Mouse (Mus musculus): ENCODE data around the gene Ccdc97. TPM values are rescaled to one million over a fixed set of nuclear protein-coding genes. Genes with fewer than 3 reads are reported as not detected.
A peak's percentile ranks its signal among the peaks of the same experiment; 100 is the strongest.

Gene Ccdc97
- polyA plus RNA-seq, 1 experiment: 80.5 TPM

DNA sequence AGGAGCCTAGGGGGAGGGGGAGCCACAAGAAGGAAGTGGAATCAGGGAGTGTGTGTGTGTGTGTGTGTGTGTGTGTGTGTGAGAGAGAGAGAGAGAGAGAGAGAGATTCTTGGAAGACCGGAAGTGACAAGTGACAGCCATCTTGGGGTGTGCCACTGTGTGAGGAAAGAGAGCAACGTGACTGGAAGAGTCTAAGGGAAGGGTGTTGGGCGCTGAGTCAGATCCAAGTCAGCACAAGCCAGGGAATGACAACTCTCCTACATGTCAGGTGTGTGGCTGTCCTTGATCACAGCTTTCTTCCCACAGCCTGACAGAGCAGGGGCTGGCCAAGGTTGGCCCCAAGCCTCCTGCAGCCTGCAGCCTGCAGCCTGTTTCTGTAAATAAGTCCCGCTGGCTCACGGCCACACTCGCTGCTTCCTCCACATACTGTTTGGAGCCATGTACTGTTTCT lies 13.1 kb downstream of the Ccdc97 start:
- no peak for DNase-seq (ENCODE audit: low read depth)
- TF ChIP-seq CTCF (IDR thresholded peaks at IDR 0.05; ENCODE audit: borderline replicate concordance, extremely low read depth, insufficient read depth, insufficient read length) (no peak), POLR2A (IDR thresholded peaks at IDR 0.05; ENCODE audit: borderline replicate concordance, extremely low read depth, insufficient read depth, insufficient read length, poor library complexity, severe bottlenecking) (no peak)

DNA sequence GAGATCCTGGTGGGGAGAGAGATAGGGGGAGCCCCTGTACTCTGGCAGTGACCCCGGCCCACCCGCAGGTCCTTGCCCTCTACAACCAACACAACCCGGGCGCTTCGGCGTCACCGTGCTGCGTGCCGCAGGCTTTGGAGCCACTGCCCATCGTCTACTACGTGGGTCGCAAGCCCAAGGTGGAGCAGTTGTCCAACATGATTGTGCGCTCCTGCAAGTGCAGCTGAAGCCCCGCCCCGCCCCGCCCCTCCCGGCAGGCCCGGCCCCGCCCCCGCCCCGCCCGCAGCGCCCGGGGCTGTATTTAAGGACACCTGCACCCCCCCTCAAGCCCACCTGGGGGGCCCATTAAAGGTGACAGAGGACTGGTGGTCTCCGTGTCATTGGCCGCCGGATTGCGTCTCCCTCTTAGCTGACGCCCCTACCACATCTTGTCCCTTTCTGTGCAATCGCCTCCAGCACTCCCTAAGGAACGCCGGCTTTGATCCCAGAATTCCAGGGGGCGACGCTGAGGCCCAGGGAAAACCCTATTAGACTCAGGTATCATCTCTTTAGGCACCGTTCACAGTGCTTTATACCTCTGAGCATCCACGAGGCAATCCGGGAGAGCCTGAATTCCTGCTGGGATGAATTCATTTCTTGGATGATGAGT lies 14.0 kb downstream of the Ccdc97 start:
- no peak for DNase-seq (ENCODE audit: low read depth)
- TF ChIP-seq POLR2A (IDR thresholded peaks at IDR 0.05; ENCODE audit: borderline replicate concordance, extremely low read depth, insufficient read depth, insufficient read length, poor library complexity, severe bottlenecking) (no peak), CTCF (IDR thresholded peaks at IDR 0.05; ENCODE audit: borderline replicate concordance, extremely low read depth, insufficient read depth, insufficient read length) (no peak)

DNA sequence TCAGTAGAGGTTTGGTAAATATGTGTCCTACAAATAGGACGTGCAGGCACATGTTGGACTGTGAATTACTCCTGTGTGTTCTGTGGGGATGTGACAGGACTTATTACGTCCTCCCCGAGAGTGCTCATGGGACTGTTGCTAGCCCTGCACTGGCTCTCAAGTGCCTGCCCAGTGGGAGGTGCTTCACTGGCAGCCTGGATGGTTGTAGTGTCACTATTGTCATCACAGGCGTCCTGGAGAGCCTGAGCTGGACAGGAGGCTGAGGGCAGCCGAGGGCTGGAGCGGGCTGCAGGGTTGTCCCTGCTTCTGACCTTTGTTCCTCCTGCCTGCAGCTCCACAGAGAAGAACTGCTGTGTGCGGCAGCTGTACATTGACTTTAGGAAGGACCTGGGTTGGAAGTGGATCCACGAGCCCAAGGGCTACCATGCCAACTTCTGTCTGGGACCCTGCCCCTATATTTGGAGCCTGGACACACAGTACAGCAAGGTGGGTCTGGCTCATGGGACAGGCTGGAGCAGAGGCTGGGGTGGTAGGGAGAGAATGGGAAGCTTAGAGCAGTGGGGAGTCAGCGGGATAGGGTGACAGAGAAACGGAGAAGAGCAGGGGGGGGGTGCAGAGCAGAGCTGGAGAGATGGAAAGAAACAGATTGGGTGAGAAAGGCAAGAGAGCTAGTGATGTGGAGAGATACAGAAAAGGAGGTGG lies 14.9 kb downstream of the Ccdc97 start:
- no peak for DNase-seq (ENCODE audit: low read depth)
- no peak for TF ChIP-seq POLR2A (IDR thresholded peaks at IDR 0.05; ENCODE audit: borderline replicate concordance, extremely low read depth, insufficient read depth, insufficient read length, poor library complexity, severe bottlenecking)
- TF ChIP-seq CTCF (IDR thresholded peaks at IDR 0.05; ENCODE audit: borderline replicate concordance, extremely low read depth, insufficient read depth, insufficient read length): no peak

GRCm38 (mm10) chr7:25702350-25702749 lies 16.5 kb downstream of the Ccdc97 start:
- DNase-seq (ENCODE audit: low read depth): no peak
- no peak for TF ChIP-seq CTCF (IDR thresholded peaks at IDR 0.05; ENCODE audit: borderline replicate concordance, extremely low read depth, insufficient read depth, insufficient read length)
- no peak for TF ChIP-seq POLR2A (IDR thresholded peaks at IDR 0.05; ENCODE audit: borderline replicate concordance, extremely low read depth, insufficient read depth, insufficient read length, poor library complexity, severe bottlenecking)

- DNase-seq (ENCODE audit: low read depth): no peak
- TF ChIP-seq POLR2A (IDR thresholded peaks at IDR 0.05; ENCODE audit: borderline replicate concordance, extremely low read depth, insufficient read depth, insufficient read length, poor library complexity, severe bottlenecking): no peak
- 0 out of 2 replicates have a peak, but pooled peaks have one; percentile 5 for TF ChIP-seq CTCF (IDR thresholded peaks at IDR 0.05; ENCODE audit: borderline replicate concordance, extremely low read depth, insufficient read depth, insufficient read length)
These were observed 18.2 kb downstream of the Ccdc97 start for GRCm38 (mm10) chr7:25700732-25701131.

- TF ChIP-seq POLR2A (IDR thresholded peaks at IDR 0.05; ENCODE audit: borderline replicate concordance, extremely low read depth, insufficient read depth, insufficient read length, poor library complexity, severe bottlenecking): no peak
- TF ChIP-seq CTCF (IDR thresholded peaks at IDR 0.05; ENCODE audit: borderline replicate concordance, extremely low read depth, insufficient read depth, insufficient read length): no peak
- no peak for DNase-seq (ENCODE audit: low read depth)
These were observed 19.0 kb downstream of the Ccdc97 start for GRCm38 (mm10) chr7:25699851-25700250.

DNA sequence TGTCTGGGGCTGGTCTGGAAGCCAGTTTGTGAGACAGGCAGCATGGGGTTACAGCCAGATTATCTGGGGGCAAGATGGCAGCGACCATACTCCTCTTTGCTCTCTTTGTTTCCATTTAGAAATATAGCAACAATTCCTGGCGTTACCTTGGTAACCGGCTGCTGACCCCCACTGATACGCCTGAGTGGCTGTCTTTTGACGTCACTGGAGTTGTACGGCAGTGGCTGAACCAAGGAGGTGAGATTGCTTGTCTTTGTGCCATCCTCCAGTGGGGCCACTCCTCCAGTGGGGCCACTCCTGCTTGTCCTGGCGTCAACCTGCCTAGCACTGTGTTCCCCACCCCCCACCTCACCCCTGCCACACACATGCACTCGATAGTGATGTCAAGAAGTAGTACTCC lies 24.8 kb downstream of the Ccdc97 start:
- DNase-seq (ENCODE audit: low read depth): peak; percentile 42
- TF ChIP-seq CTCF (IDR thresholded peaks at IDR 0.05; ENCODE audit: borderline replicate concordance, extremely low read depth, insufficient read depth, insufficient read length): no peak
- no peak for TF ChIP-seq POLR2A (IDR thresholded peaks at IDR 0.05; ENCODE audit: borderline replicate concordance, extremely low read depth, insufficient read depth, insufficient read length, poor library complexity, severe bottlenecking)

GRCm38 (mm10) chr7:25690051-25690450 lies 28.8 kb downstream of the Ccdc97 start:
- no peak for TF ChIP-seq POLR2A (IDR thresholded peaks at IDR 0.05; ENCODE audit: borderline replicate concordance, extremely low read depth, insufficient read depth, insufficient read length, poor library complexity, severe bottlenecking)
- TF ChIP-seq CTCF (IDR thresholded peaks at IDR 0.05; ENCODE audit: borderline replicate concordance, extremely low read depth, insufficient read depth, insufficient read length): no peak
- DNase-seq (ENCODE audit: low read depth): no peak

DNA sequence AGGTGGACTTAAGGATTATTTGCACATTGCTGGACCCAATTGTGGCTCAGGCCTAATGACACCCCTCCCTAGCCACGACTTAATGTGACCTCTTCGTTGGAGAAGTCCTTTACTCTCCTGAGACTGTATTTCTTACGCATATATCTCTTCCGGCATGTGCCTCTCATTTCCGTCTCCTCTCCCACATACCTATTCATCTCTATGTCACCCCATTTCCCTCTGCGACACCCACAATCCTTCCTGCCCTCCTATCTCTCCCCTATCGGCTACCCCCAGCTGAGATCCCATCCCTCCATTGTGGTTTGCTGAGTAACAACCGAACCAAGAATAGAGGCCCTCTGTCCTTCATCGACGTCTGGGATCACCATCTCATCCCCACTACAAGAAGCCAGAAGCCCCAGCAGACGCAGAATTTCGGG lies 29.3 kb downstream of the Ccdc97 start:
- no peak for DNase-seq (ENCODE audit: low read depth)
- TF ChIP-seq CTCF (IDR thresholded peaks at IDR 0.05; ENCODE audit: borderline replicate concordance, extremely low read depth, insufficient read depth, insufficient read length): no peak

DNA sequence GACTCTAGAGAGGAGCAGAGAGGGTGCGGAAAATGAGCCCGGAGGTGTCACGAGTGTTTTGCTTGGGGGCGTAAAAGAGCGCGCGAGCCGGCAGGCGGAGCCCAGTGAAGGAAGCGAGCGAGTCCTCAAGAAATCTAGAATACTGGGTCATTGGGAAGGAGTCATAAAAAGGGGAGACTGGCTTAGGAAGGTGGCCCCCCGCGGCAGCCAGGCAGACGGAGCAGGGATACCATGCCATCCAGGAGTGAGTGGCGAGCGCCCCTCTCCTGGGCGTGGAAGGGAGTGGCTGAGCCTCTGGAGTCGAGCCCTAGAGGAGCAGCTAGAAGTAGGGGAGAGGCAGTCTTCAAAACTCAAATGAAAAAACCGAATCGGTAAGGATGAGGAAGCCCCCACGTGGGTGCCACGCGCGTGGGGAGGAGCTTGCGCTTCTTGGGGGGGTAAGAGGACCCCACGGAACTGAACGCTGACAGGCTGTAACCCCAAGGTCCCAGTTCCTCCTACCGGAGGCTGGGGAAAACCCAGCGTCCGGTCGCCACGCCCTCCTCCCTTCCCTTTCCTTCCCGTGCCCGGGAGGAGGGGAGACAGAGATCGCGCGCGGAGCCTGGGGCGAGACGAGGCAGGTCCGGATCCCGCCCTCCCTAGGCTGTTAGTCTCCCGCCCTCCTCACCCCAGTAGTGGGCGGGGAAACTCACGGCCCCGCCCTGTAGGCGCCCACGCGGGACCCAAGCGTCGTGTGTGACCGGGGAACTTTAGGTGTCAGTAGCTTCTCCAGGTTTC lies 29.9 kb downstream of the Ccdc97 start:
- TF ChIP-seq POLR2A (IDR thresholded peaks at IDR 0.05; ENCODE audit: borderline replicate concordance, extremely low read depth, insufficient read depth, insufficient read length, poor library complexity, severe bottlenecking) (no peak), CTCF (IDR thresholded peaks at IDR 0.05; ENCODE audit: borderline replicate concordance, extremely low read depth, insufficient read depth, insufficient read length) (no peak)
- DNase-seq (ENCODE audit: low read depth): no peak

DNA sequence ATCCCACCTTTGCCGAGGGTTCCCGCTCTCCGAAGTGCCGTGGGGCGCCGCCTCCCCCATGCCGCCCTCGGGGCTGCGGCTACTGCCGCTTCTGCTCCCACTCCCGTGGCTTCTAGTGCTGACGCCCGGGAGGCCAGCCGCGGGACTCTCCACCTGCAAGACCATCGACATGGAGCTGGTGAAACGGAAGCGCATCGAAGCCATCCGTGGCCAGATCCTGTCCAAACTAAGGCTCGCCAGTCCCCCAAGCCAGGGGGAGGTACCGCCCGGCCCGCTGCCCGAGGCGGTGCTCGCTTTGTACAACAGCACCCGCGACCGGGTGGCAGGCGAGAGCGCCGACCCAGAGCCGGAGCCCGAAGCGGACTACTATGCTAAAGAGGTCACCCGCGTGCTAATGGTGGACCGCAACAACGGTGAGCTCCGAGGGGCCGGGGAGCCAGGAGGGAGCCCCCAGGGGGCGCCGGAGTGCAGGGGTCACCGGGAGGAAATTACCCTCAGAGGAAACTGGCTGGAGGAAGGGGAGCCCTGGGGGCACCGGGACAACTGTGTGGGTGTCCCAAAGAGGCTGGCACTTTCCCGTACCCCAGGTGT lies 31.0 kb downstream of the Ccdc97 start:
- no peak for DNase-seq (ENCODE audit: low read depth)
- no peak for TF ChIP-seq CTCF (IDR thresholded peaks at IDR 0.05; ENCODE audit: borderline replicate concordance, extremely low read depth, insufficient read depth, insufficient read length)
- TF ChIP-seq POLR2A (IDR thresholded peaks at IDR 0.05; ENCODE audit: borderline replicate concordance, extremely low read depth, insufficient read depth, insufficient read length, poor library complexity, severe bottlenecking): no peak

Data from brain, embryonic 14.5 days (tissue).